Mouse (Mus musculus) layer of hippocampus, adult 8-10 months (tissue): Measurements from ENCODE around the gene Fcrla. TPM values are rescaled to one million over a fixed set of nuclear protein-coding genes. Genes with fewer than 3 reads are reported as not detected.
A peak's percentile ranks its signal among the peaks of the same experiment; 100 is the strongest.
"Not testable (repeated sequence)": the region's sequence is repeated elsewhere in the genome, so short reads cannot be mapped to it uniquely, and the experiment has no call there.

ENCODE experiments used
- DNase-seq, 2 experiments: peaks; one replicate each; pipeline ENCODE4 v3.0.0; 2022; ENCODE audit warnings: low spot score in 2 of 2
- total RNA-seq, 4 experiments: library from RNA; stranded (reverse); gene quantifications; 2 replicates each; pipeline ENCODE4 v1.2.4; 2022

Fcrla gene
- not detected for total RNA-seq

DNA sequence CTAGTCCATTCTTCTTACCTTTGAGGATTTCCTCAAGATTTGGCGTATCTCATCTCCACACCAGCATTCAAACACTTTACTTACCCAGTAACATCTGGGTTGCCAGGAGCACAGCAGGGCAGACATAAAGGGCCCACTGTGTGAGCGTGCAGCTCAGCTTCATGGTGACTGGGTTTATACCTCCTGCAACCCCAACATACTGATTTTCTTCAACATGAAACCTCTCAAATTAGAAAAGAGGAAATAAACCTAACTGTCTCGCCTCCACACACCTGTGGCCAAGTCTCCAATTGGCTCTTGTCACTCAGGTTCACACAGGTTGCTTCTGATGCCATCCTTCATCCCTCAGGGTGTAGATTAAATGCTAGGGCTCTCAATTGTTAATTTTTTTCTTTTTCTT lies at the start of gene Fcrla:
Fcrla (minus strand) TSS at position 206 of the 400 bp plus-strand sequence.
- no peak for DNase-seq

DNA sequence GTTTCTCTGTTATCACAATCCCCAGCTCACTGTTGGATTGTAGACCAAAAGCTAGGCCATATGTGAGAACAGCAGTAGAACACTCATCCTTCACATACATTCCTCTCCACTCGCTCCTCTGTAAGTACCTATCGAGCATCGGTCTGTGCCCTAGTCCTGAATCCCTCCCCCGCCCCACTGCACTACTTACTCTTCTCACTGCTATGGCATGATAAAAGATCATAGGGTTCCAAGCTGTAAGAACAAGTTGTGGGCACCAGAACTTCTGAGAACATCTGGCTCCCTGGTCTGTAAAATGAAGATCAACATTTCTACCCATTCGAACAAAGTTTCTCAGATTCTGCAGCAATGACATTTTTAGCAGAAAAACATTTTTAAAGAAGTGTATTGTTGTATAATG lies 49.1 kb upstream of the Fcrla start, which contains the start of gene Fcgr2b:
Fcgr2b (minus strand) TSS at position 101 of the 400 bp plus-strand sequence.
- DNase-seq = no peak

DNA sequence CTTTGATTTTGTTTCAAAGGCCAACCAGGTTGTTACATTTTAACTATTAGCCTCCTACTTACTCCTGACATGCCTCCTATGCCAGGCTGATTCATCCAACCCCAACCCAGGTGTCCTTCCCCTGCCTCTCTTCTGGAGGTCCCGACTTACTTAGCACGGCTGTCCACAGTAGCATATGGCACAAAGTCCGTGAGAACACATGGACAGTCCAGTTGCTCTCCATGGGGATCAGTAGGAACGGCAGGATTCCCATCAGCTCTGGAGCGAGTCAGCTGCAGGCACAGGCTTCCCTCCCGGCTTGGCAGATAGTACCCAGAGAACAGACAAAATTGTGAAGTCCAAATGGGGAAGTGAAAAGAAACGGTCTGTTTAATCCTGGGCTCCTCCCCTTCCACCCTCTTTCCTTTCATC lies 48.4 kb upstream of the Fcrla start:
- peak in 1 of 2 experiments; percentile 12 for DNase-seq

DNA sequence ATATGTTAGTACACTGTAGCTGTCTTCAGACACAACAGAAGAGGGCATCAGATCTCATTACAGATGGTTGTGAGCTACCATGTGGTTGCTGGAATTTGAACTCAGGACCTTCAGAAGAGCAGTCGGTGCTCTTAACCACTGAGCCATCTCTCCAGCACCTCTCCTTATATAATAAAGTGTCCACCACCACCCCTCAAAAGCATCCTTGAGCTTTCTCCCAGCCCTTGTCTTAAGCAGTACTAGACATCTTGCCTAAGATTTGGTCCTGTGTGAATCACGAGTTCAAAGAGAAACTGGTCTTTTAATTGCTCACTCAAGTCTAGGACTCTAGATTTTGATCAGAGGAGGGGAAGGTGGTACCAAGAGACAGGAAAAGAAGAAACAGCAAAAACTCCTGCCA lies 48.0 kb upstream of the Fcrla start:
- DNase-seq = not testable (repeated sequence)

DNA sequence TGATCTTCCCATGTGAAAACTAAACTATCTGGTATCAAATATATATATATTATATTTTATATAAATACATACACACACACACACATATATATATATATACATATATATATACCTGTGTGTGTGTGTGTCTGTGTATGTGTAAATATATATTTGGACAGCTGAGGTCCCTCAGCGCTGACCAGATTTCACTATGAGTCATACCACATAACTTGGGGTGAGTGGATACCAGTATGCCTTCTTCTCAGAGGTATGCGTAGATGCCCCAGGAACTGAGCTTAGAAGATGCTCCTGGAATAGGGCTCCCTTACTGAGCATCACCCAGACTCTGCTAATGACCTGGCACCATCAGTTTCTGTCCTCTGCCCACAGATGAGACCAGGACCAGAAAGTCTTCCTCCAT lies 47.4 kb upstream of the Fcrla start:
- DNase-seq = no peak

DNA sequence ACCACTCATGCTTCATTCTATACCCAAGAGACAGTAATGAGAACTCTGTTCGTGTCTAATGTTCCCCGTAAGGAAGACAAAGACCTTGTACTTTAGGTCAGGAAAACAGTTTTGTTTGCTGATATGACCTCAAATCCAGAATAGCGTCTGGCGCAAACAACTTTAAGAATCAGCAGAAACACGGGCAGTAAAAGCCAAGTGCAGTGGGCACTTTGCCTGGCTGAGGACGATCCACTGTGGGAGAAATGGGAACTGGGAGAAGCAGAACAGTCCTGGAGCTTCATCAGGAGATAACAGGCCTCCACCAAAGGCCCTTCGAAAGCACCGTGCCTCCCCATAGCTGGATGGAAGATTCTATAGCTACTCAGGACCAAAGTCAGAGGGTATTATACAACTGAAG lies 46.8 kb upstream of the Fcrla start:
- DNase-seq = no peak

DNA sequence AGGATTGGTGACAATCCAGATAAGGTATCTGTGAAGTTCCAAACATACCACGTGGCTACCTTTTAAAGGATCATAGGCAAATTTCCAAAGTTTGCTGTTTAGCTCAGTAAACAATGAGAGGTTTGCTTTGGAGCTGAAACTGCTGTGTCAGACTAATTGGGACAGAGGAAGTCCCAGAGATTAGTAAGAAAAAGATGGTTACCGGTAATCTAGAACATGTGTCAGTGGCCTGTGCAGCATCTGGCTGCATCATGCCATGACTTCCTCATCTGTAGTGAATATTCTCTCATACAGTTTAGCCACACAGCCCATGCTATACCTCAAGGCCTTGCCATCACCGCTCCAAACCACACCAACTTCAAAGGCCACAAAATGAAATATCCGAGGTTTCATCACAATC lies 45.6 kb upstream of the Fcrla start:
- no peak for DNase-seq

DNA sequence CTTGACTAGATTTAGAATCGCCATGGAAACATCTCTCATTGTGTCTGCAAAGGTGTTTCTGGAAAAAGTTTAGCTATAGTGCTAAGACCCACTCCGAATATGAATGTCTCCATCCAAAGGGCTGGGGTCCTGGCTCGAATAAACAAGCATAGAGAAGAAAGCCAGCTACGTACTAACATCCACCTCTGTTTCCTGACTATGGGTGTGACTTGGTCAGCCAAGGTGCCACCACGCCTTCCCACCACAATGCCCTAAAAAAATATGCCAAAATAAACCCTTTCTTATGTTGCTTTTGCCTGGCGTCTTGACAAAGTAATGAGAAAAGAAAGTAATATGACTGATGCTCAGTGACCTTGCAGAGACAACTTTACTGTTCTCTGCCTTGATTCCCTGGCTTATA lies 45.1 kb upstream of the Fcrla start:
- DNase-seq = no peak

DNA sequence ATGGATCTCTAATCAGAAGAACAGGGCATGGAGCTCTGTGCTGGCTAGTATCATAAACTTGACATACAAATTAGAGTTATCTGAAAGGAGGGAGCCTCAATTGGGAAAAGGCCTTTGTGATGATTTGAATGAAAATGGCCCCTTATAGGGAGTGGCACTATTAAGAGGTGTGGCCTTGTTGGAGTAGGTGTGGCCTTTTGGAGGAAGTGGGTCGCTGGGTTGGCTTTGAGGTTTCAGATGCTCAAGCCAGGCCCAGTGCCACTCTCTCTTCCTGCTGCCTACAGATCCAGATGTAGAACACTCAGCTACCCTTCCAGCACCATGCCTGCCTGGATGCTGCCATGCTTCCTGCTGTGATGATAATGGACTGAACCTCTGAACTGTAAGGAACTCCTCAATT lies 41.2 kb upstream of the Fcrla start:
- no peak for DNase-seq

DNA sequence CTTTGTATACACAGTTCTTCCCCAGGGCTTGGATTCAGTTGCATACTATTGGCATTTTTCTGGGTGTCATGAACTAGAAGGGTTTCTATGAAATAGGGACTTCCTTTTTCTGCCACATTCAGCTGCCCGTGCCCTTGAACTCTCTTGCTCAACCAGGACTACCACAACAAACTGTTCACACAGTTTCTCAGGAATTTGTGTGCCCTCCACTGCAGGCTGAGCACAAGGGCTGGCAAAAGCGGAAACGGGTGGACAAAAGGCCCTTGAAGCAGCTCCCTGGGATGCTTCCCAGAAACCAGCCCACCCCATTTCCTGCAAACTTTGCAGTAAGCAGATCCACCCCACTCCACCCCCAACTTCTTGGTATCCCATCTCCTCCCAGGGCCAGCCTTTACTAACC lies 40.2 kb upstream of the Fcrla start:
- no peak for DNase-seq

DNA sequence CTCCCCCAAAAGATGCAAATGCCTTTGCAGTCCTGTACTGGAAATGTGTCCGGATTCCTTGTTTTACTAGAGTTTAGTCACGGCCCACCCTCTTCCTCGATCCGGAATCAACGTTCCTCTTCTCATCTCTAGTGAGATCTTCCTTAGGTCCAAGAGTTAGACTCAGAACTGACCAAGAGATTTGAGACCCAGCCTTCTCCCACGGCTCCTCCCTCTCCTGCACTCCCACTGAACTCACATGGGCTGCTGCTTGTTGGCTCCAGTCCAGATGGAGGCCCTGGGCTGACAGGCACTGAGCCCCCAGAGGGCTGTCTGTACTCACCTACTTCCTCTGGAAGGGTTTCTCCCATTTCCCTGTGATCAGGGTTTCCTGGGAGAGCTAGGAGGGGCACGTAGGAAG lies 35.7 kb upstream of the Fcrla start:
- DNase-seq = no peak

DNA sequence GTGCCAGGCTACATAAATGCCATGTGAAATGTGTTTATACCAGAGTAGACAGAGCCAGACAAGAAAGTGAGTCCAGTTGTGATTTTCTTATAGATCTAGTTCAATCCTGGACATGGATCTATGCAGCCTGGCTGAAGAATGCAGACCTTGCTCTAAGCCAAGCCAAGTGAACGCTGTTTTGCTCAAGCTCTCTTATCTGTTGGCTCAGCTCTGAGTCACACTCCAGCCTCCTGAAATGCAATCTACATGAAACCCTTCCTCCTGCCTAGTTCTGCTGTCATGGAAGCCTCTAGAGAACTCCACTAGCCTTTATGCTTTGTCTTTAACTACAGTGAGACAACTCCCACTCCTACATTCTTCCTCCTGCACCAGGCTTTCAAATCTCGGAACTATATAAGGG lies 34.9 kb upstream of the Fcrla start:
- no peak for DNase-seq

DNA sequence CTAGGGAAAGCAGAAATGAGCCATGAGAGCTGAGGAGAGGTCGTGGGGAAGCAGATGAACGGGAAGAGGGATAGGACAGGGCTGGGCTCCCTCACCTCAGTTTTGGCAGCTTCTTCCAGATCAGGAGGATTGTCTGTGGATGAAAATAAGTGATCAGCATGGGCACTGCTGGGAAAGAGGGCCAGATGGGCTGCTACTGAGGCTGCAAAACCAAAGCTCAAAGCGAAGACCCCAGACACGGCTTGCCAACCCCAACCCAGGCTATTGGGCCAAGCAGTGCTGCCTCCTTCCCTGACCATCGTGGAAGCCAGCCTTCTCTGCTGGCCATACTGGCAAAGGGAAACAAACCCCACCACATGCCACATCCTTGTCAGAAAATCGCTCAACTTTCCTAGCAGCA lies 33.7 kb upstream of the Fcrla start:
- no peak for DNase-seq

DNA sequence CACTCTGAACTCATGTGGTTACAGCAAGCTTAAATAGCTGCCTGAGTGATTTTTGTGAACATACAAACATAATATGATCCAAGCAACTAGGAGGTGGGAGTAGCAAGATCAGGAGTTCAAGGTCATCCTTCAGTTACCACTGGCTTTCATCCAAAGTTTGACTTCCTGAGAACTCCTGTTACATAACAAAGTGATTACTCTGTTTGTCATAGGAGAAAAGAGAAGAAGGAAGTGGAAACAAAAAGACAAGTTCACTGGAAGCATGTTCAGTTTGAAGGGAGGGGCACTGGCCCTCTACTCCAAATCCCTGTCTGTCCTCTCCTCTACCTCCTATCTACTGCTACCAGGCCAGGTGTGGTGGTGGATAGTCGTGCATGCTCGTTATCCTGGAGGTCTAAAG lies 32.4 kb upstream of the Fcrla start:
- no peak for DNase-seq

DNA sequence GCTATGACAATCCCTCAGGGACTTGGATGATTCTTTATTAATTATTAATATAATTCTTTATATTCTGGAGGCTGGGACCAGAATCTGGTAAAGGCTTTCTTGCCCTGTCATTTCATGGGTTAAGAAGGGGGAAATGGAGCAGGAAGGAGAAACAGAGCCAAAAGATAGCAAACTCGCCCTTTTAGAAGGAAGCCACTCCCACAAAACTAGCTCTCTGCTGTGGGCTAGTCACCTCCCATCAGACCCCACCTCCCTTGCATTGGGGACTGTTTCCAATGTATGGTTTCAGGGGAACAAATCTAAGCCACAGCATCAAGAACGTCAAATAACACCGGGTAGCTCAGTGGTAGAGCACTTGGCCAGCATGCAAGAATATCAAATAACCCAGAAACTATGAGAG lies 30.8 kb upstream of the Fcrla start:
- no peak for DNase-seq

DNA sequence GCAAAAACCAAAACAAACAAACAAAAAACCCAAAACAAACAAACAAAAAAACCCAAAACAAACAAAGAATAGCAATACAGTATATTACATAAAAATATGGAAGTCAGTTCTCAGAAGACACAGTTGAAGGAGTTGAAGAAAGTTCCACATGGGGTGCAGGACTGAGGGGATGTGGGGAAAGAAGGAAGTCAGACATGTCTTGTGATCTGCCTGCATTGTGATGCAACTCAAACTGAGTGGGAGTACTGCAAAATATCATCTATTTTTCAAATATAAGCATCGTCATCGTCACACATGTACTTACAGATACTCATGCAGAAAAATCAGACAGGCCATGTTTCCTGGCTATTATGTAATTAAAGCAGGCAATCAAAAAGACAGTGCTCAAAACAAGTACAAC lies 25.8 kb upstream of the Fcrla start:
- DNase-seq = no peak

DNA sequence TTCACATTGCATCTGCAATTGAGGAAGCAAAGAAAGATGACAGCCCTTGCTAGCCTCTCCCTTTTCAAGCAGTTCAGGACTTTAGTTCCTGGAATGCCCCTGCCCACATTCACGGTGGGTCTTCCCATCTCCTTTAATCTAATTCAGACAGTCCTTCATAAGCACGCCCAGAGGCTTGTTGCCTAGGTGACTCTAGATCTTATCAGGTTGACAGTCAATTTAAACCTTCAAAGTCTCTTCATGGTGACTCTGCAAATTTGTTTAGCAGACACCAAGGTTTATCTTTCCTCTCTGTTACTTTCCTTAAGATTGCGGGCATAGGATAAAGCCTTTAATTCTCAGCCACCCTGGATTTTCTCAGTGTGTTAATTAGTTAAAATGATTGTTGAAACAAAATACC lies 23.4 kb upstream of the Fcrla start:
- no peak for DNase-seq

DNA sequence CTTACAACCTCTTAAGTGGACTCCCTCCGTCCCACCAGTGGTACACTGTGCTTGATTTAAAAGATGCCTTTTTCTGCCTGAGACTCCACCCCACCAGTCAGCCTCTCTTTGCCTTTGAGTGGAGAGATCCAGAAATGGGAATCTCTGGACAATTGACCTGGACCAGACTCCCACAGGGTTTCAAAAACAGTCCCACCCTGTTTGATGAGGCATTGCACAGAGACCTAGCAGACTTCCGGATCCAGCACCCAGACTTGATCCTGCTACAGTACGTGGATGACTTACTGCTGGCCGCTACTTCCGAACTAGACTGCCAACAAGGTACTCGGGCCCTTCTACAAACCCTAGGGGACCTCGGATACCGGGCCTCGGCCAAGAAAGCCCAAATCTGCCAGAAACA lies 17.5 kb upstream of the Fcrla start:
- not testable (repeated sequence) for DNase-seq

DNA sequence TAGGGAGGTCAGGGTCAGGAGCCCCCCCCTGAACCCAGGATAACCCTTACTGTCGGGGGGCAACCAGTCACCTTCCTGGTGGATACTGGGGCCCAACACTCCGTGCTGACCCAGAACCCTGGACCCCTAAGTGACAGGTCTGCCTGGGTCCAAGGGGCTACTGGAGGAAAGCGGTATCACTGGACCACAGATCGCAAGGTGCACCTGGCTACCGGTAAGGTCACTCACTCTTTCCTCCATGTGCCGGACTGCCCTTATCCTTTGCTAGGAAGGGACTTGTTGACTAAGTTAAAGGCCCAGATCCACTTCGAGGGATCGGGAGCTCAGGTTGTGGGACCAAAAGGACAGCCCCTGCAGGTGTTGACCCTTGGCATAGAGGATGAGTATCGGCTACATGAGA lies 16.8 kb upstream of the Fcrla start:
- not testable (repeated sequence) for DNase-seq

DNA sequence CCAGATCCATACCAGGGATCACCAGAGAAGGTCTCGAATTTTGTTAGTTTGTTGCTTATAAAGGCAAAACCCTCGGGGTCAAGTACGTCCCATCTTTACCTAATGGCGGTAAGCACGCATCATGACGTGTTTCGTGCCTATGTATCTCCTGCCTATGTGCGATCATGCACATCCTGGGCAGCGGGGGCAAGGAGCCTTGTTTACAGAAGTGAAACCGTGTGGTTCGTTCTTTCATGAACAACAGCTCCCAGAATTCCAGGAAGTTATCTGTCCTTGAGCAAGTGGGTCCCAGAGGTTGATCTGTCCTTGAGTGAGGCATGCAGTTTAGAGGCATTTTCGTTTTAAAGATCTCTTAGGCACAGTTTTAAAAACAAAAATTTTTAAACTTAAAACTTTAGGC lies 11.9 kb upstream of the Fcrla start:
- DNase-seq = no peak

DNA sequence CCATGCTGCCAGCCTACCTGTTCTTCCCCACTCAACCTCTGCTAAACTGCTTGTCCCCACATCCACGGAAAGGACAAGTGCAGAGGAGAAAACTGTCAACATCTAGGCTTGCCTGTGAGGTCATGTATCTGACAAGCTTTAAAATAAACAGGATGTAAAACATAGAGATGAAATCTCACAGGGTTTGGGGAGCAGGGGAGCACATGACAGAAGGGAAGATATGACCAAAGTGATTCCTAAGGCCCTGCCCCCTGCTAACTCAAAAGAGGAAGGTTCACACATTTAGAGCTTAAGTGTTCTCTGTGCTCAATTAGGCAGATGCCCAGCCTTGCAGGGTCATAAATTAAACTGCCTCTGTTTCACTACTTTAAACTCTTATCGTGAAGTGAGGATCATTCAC lies 7.0 kb upstream of the Fcrla start:
- DNase-seq = no peak

DNA sequence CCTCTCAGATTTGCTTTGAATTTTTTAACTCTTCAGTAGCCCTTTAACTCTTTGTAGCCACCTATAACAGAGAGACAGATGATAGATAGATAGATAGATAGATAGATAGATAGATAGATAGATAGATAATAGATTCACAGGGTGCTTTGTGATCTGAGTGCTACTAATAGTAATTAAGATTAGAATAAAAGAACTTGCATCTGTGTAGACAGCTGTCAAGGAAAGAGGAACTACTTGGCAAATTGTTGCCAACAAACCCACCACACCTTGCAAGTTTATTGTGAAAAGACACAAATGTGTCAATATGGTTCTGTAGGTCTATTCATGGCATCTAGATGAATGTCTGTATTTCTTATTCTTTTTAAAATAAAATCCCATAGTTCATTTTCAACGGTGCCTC lies 6.6 kb upstream of the Fcrla start:
- no peak for DNase-seq

DNA sequence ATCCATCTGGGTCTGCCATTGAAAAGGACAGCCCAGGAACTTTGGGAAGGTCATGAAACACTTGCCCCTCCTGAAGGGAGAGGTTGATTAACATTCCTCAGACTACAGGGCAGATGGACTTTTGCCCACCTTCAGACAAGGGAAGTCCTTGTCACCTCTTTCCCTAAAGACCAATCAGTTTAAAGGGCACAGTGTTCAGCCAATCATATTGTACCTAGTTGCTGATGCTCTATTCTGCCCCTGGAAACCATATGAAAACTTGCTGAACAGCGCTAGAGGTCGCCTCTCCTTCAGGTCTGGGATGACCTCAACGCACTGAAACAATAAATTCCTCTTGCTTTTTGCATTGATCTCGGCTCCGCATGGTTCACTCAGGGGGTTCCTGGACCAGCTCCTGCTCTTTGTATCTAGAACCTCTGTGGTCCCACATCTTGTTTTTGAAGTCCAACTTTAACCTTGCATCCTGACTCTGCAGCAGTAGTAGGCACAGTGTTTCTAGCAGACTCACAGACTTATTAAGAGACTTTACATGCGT lies 6.1 kb upstream of the Fcrla start:
- DNase-seq = no peak

DNA sequence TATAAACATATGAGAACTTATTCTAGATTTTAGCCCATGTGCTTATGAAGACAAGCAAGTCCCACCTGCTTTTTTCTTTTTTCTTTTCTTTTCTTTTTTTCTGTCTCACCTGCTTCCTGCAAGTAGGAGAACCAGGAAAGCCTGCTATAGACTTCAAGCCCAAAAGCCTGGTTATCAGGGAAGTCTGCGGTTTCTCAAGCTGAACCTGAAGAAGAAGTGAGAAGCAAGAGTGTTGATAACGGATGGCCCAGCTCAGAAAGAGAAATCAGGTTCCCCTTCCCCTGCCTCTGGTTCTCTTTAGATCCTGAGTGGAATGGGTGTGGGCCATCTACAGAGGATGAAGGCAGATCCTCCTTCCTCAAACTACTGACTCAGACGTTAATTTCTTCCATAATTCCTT lies 4.7 kb upstream of the Fcrla start:
- DNase-seq = no peak
